Mouse (Mus musculus) small intestine, adult 2 months (tissue): ENCODE data around the gene Ip6k1. TPM values are rescaled to one million over a fixed set of nuclear protein-coding genes. Genes with fewer than 3 reads are reported as not detected.

Source experiments
- H3K27ac ChIP-seq: fragments of 200-500 bp; 2 replicates; pipeline ENCODE4 v1.5.1; 2012; ENCODE audit warnings: low read depth, low read length, control low read depth, inconsistent platforms; ENCODE audit not compliant: insufficient read depth
- H3K27me3 ChIP-seq: fragments of 200-500 bp; 2 replicates; pipeline ENCODE4 v1.6.1; 2012; ENCODE audit warnings: mild to moderate bottlenecking, moderate library complexity, low read length, inconsistent platforms; ENCODE audit not compliant: control insufficient read depth, insufficient read depth
- H3K36me3 ChIP-seq: fragments of 200-500 bp; 2 replicates; pipeline ENCODE4 v1.6.1; 2012; ENCODE audit warnings: mild to moderate bottlenecking, low read length, control low read depth, inconsistent platforms; ENCODE audit not compliant: control insufficient read depth, insufficient read depth
- H3K4me1 ChIP-seq: fragments of 200-500 bp; 2 replicates; pipeline ENCODE4 v1.6.1; 2012; ENCODE audit warnings: low read length, inconsistent platforms, mixed read lengths; ENCODE audit not compliant: control insufficient read depth, insufficient read depth, insufficient read length
- H3K4me3 ChIP-seq: fragments of 200-500 bp; 2 replicates; pipeline ENCODE4 v1.5.1; 2012; ENCODE audit warnings: low read depth, mild to moderate bottlenecking, control low read depth, inconsistent platforms, low read length, moderate library complexity
- CTCF ChIP-seq: fragments of 200-500 bp; IDR thresholded peaks from 2 replicates; pipeline ENCODE4 v1.5.1; 2012; ENCODE audit warnings: low read depth, mild to moderate bottlenecking, control low read depth, inconsistent platforms, low read length, moderate library complexity, mixed read lengths; ENCODE audit not compliant: insufficient replicate concordance, insufficient read length; ENCODE audit errors: extremely low read depth
- POLR2A ChIP-seq: fragments of 200-500 bp; IDR thresholded peaks from 2 replicates; pipeline ENCODE4 v1.6.1; 2012; ENCODE audit warnings: low read depth, mild to moderate bottlenecking, control low read depth, inconsistent platforms, low read length, moderate library complexity
- WGBS: fragments of 180-500 bp; shearing (Covaris S2); methylation state at CpG from one replicate; pipeline ENCODE4 v1.1.7; 2018; 5-methylcytosine and 5-hydroxymethylcytosine counted together
- polyA plus RNA-seq: library from polyadenylated mRNA; depleted of rRNA; stranded (reverse); fragments of >200 nt; gene quantifications from 2 replicates; pipeline ENCODE4 v1.2.3, GENCODE M21; 2012

The Ip6k1 gene
- polyA plus RNA-seq, 1 experiment, result 160 TPM

- H3K4me3 ChIP-seq, result no peak overlapping the region
Observed at GRCm38 (mm10) chr9:107962916-107963315, 39.4 kb upstream of the Ip6k1 start.

GRCm38 (mm10) chr9:107963700-107964099 lies 38.6 kb upstream of the Ip6k1 start:
- WGBS, result 18% methylated on average over 5 of the region's 5 CpGs
- no peak overlapping the region for H3K27ac ChIP-seq
- no peaks in the 10 kb centered on the region for H3K36me3 ChIP-seq
- H3K4me3 ChIP-seq, result no peak overlapping the region
- H3K27me3 ChIP-seq, result no peaks in the 10 kb centered on the region
- TF ChIP-seq POLR2A (no peak), CTCF (peak; percentile 98)
- no peaks in the 10 kb centered on the region for H3K4me1 ChIP-seq

More at GRCm38 (mm10) chr9:107962916-107963315, 39.4 kb upstream of the Ip6k1 start:
- Histone ChIP-seq H3K4me1 (no peaks in the 10 kb centered on the region), H3K27ac (no peak overlapping the region), H3K36me3 (no peaks in the 10 kb centered on the region), H3K27me3 (no peaks in the 10 kb centered on the region)
- TF ChIP-seq CTCF, result no peak
- no peak for TF ChIP-seq POLR2A
- WGBS, result 98% methylated on average over 9 of the region's 9 CpGs

GRCm38 (mm10) chr9:107964681-107965080 lies 37.6 kb upstream of the Ip6k1 start:
- TF ChIP-seq POLR2A, result no peak
- no peak for TF ChIP-seq CTCF
- Histone ChIP-seq H3K27me3 (no peaks in the 10 kb centered on the region), H3K4me1 (no peaks in the 10 kb centered on the region), H3K36me3 (no peaks in the 10 kb centered on the region), H3K4me3 (no peak overlapping the region), H3K27ac (no peak overlapping the region)
- 91% methylated on average over 9 of the region's 9 CpGs for WGBS

GRCm38 (mm10) chr9:107966676-107967075 lies 35.6 kb upstream of the Ip6k1 start:
- H3K4me1 ChIP-seq, result peaks cover 4% of the 10 kb centered on the region; the same call in 1 of the 2 replicates
- no peak overlapping the region for H3K27ac ChIP-seq
- H3K36me3 ChIP-seq, result no peaks in the 10 kb centered on the region
- H3K4me3 ChIP-seq, result no peak overlapping the region
- no peaks in the 10 kb centered on the region for H3K27me3 ChIP-seq
- 86% methylated on average over 10 of the region's 10 CpGs for WGBS
- TF ChIP-seq CTCF (no peak), POLR2A (no peak)

- H3K4me1 ChIP-seq, result peaks cover 4% of the 10 kb centered on the region; the same call in 1 of the 2 replicates
- no peaks in the 10 kb centered on the region for H3K27me3 ChIP-seq
- TF ChIP-seq POLR2A (no peak), CTCF (no peak)
- WGBS, result 82% methylated on average over 6 of the region's 6 CpGs
- no peak overlapping the region for H3K4me3 ChIP-seq
- no peak overlapping the region for H3K27ac ChIP-seq
- H3K36me3 ChIP-seq, result no peaks in the 10 kb centered on the region
Observed at GRCm38 (mm10) chr9:107967437-107967836, 34.9 kb upstream of the Ip6k1 start.

GRCm38 (mm10) chr9:107968531-107968930 lies 33.8 kb upstream of the Ip6k1 start:
- Histone ChIP-seq H3K27ac (no peak overlapping the region), H3K4me1 (peaks cover 4% of the 10 kb centered on the region; the same call in 1 of the 2 replicates), H3K27me3 (no peaks in the 10 kb centered on the region), H3K4me3 (no peak overlapping the region), H3K36me3 (no peaks in the 10 kb centered on the region)
- TF ChIP-seq POLR2A (no peak), CTCF (no peak)
- WGBS, result 94% methylated on average over 7 of the region's 7 CpGs

GRCm38 (mm10) chr9:107970311-107970710 lies 32.0 kb upstream of the Ip6k1 start:
- WGBS, result 90% methylated on average over 5 of the region's 5 CpGs
- H3K36me3 ChIP-seq, result no peaks in the 10 kb centered on the region
- H3K27me3 ChIP-seq, result no peaks in the 10 kb centered on the region
- TF ChIP-seq CTCF, result no peak
- TF ChIP-seq POLR2A, result no peak
- H3K4me3 ChIP-seq, result no peak overlapping the region
- H3K27ac ChIP-seq, result no peak overlapping the region
- H3K4me1 ChIP-seq, result peaks cover 10% of the 10 kb centered on the region; the same call in 1 of the 2 replicates
